Mouse (Mus musculus) heart, embryonic 11.5 days (tissue): Measurements from ENCODE around the gene Timeless. TPM values are rescaled to one million over a fixed set of nuclear protein-coding genes. Genes with fewer than 3 reads are reported as not detected.

Experiments
- ATAC-seq: fragments of 200-750 bp; cut with Nextera tagmentation; replicated peaks from 2 replicates; pipeline ENCODE4 v1.8.0; 2017; ENCODE audit warnings: moderate library complexity; ENCODE audit not compliant: insufficient number of reproducible peaks, low FRiP score, low TSS enrichment
- H3K27ac ChIP-seq: fragments of 300-500 bp; sonication (generic); 2 replicates; pipeline ENCODE4 v1.5.1; 2014; ENCODE audit warnings: mild to moderate bottlenecking, low read depth, low read length
- H3K27me3 ChIP-seq: fragments of 300-500 bp; sonication (generic); 2 replicates; pipeline ENCODE4 v1.6.1; 2014; ENCODE audit warnings: mild to moderate bottlenecking, low read length, mixed read lengths; ENCODE audit not compliant: control insufficient read depth, insufficient read depth
- H3K36me3 ChIP-seq: fragments of 300-500 bp; sonication (generic); 2 replicates; pipeline ENCODE4 v1.6.1; 2014; ENCODE audit warnings: mild to moderate bottlenecking, low read length, moderate library complexity, mixed read lengths; ENCODE audit not compliant: control insufficient read depth, insufficient read depth
- H3K4me1 ChIP-seq: fragments of 300-500 bp; sonication (generic); 2 replicates; pipeline ENCODE4 v1.6.1; 2014; ENCODE audit warnings: low read length; ENCODE audit not compliant: control insufficient read depth, insufficient read depth
- H3K4me2 ChIP-seq: fragments of 300-500 bp; sonication (generic); 2 replicates; pipeline ENCODE4 v1.6.1; 2014; ENCODE audit warnings: mild to moderate bottlenecking, moderate library complexity
- H3K4me3 ChIP-seq: fragments of 300-500 bp; sonication (generic); 2 replicates; pipeline ENCODE4 v1.5.1; 2014; ENCODE audit warnings: low read depth, low read length
- H3K9ac ChIP-seq: fragments of 300-500 bp; sonication (generic); 2 replicates; pipeline ENCODE4 v1.6.1; 2014; ENCODE audit warnings: mild to moderate bottlenecking, low read depth, low read length, moderate library complexity
- H3K9me3 ChIP-seq: fragments of 300-500 bp; sonication (generic); replicated peaks from 2 replicates; pipeline ENCODE4 v1.6.1; 2016; ENCODE audit warnings: low read length; ENCODE audit not compliant: control insufficient read depth
- WGBS: fragments of 180-500 bp; shearing (Covaris S2); extraction: QIAGEN DNeasy Blood & Tissue Kit; methylation state at CpG from one replicate; pipeline ENCODE4 v1.1.7; 2014; ENCODE audit not compliant: insufficient replicate concordance; 5-methylcytosine and 5-hydroxymethylcytosine counted together
- polyA plus RNA-seq: library from polyadenylated mRNA; unstranded; fragments of >200 nt; fragmentation: Nextera tagmentation; extraction: Ambion mirVana; gene quantifications from 2 replicates; pipeline ENCODE4 v1.2.1, GENCODE M21; 2014

The Timeless gene
- polyA plus RNA-seq, 1 experiment from 2014 or later, result 34.2 TPM

DNA sequence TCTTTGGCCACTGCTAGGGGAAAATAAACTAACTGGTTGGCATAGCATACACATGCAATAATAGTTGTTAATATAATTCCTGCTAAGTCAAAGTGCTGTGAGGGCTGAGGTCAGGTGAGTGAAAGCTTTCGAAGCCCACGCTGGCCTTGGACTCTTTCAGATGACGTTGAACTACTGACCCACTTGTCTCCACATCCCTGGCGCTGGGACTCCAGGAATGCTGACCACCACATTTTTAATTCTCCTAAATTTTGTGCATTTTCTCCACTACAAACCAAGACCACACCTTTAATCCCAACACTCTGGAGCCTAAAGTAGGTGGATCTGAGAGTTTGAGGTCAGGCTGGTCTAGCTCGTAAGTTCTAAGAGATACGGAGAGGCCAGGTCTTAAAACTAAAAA, 38.8 kb upstream of the Timeless start:
- Histone ChIP-seq H3K9ac (no peak overlapping the region), H3K4me1 (peaks cover 4% of the 10 kb centered on the region; the same call in 1 of the 2 replicates), H3K4me2 (no peak overlapping the region), H3K36me3 (no peaks in the 10 kb centered on the region), H3K27ac (no peak overlapping the region), H3K9me3 (no peaks in the 10 kb centered on the region), H3K27me3 (peaks cover 17% of the 10 kb centered on the region), H3K4me3 (no peak overlapping the region)
- 85% methylated on average over 6 of the region's 6 CpGs for WGBS
- ATAC-seq, result no peak

DNA sequence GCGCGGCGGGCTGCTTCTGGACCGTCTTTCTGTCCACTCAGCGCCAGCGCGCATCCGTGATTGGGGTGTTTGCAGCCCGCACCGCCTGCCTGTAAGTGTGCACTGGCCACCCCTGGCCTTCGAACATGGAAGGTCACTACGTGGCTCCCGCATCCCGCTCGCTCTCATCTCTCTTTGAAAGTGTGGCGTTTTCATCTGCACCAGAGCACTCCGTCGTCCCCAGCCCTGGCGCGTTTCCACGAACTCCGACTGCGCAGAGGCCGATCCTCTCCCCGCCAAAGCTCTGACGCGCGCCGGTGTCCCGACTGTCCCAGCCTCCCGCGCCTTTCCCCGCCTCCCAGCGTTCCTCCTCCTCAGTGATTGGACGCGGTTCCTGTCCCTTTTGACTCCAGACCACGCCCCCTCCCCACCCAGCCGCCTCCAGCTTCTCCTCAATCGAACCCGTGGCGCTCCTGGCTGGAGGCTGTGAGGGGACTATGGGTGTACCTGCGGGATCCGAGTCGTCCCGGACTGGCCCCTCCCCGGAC, 37.8 kb upstream of the Timeless start, which contains the start of gene Gls2:
TSS of gene Gls2 (plus strand) at position 434 of the 527 bp plus-strand sequence.
- peak within 1 kb of the TSS; percentile 52 for H3K4me3 ChIP-seq
- no peaks in the 10 kb centered on the region for H3K9me3 ChIP-seq
- whole genome bisulfite sequencing, result under 1% methylated on average over 46 of the region's 46 CpGs
- peaks cover 4% of the 10 kb centered on the region; the same call in 1 of the 2 replicates for H3K4me1 ChIP-seq
- H3K36me3 ChIP-seq, result no peaks in the 10 kb centered on the region
- peaks cover 17% of the 10 kb centered on the region for H3K27me3 ChIP-seq
- H3K27ac ChIP-seq, result 0 out of 2 replicates have a peak within 1 kb of the TSS, but pooled peaks have one; percentile 41
- H3K4me2 ChIP-seq, result peak within 1 kb of the TSS; percentile 98
- ATAC-seq, result peak; percentile 94
- peak within 1 kb of the TSS; percentile 70 for H3K9ac ChIP-seq

DNA sequence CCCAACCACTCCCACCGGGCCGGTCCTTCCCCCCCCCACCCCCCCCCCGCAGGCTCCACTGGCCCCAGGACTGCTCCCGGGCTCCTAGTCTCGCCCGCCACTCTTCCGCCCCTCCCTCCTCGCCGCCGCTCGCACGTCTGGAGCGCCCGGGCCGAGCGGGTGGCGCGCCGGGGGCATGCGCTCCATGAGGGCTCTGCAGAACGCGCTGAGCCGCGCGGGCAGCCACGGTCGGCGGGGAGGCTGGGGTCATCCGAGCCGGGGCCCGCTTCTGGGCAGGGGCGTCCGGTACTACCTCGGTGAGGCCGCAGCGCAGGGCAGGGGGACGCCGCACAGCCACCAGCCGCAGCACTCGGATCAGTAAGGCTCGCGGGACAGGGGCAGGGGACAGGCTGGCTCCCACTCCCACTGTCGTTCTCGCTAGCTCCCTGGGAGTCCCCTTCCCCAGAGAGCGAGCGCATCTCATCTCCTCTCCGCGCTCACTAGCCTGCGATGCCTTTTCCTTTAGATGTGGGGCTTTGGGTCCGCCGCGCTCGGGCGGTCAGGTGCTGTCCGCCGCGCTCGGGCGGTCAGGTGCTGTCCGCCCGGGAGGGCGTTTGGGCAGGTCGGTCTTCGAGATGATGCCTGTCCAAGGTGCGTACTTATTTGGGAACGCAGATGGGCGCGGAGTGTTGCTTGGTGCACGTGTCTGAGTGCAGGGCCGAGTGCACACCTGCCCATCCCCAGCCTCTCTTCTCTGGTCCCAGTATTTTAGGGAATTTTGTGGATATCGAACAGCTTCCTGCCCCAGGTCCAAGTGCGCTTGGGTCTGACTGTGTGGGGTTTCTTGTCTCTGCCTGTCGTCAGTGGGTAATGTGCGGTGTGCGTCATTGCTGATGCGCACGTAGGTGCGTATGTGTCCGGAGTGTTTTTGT, 37.1 kb upstream of the Timeless start:
- H3K9ac ChIP-seq, result peak overlapping the region; percentile 44
- peak; percentile 87 for ATAC-seq
- no peak overlapping the region for H3K27ac ChIP-seq
- H3K36me3 ChIP-seq, result no peaks in the 10 kb centered on the region
- H3K9me3 ChIP-seq, result no peaks in the 10 kb centered on the region
- peak overlapping the region; percentile 52 for H3K4me3 ChIP-seq
- H3K4me2 ChIP-seq, result peak overlapping the region; percentile 98
- H3K27me3 ChIP-seq, result peaks cover 20% of the 10 kb centered on the region
- under 1% methylated on average over 62 of the region's 79 CpGs for WGBS
- peaks cover 4% of the 10 kb centered on the region; the same call in 1 of the 2 replicates for H3K4me1 ChIP-seq

DNA sequence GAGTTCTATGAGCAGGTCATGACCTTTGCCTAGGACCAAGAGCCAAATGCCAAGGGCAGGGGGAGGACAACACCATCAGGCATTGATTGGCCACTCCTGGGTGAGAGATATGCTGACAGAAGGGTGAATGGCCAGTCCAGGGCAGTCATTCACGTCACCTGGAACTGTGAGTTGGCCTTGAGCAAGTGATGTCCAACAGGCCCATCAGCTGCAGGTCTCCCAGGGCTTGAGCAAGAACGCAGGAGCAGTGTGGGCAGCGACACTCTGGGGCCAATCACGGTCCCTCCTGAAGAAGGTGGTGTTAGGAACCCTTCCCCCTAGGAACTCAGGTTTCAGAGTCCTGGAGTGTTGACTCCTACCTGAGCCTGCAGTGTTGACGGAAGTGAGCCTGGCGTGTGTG, 30.0 kb upstream of the Timeless start:
- WGBS, result 69% methylated on average over 6 of the region's 6 CpGs
- Histone ChIP-seq H3K27me3 (0 out of 2 replicates have a peak, but pooled peaks cover 4% of the 10 kb centered on the region), H3K4me2 (no peak overlapping the region), H3K9me3 (no peaks in the 10 kb centered on the region), H3K4me3 (no peak overlapping the region), H3K36me3 (no peaks in the 10 kb centered on the region), H3K4me1 (no peaks in the 10 kb centered on the region), H3K27ac (no peak overlapping the region), H3K9ac (no peak overlapping the region)
- no peak for ATAC-seq

DNA sequence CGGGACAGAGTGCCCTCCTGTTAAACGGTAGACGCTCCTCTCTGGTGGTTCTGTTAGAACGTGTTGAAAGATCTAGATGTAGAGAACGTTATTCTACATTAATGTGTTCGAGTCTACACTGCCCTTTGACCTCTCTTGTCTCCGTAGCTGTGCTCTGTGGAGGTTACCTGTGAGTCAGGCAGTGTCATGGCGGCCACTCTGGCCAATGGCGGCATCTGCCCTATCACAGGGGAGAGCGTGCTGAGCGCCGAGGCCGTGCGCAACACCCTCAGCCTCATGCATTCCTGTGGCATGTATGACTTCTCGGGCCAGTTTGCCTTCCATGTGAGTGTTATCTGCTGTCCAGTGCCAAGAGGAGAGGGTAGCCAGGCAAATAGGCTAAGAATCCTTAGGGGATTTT, 26.9 kb upstream of the Timeless start:
- Histone ChIP-seq H3K27me3 (no peaks in the 10 kb centered on the region), H3K27ac (no peak overlapping the region), H3K36me3 (no peaks in the 10 kb centered on the region), H3K4me3 (no peak overlapping the region), H3K4me2 (no peak overlapping the region), H3K9ac (no peak overlapping the region), H3K9me3 (no peaks in the 10 kb centered on the region), H3K4me1 (no peaks in the 10 kb centered on the region)
- no peak for ATAC-seq
- WGBS, result 81% methylated on average over 15 of the region's 15 CpGs

DNA sequence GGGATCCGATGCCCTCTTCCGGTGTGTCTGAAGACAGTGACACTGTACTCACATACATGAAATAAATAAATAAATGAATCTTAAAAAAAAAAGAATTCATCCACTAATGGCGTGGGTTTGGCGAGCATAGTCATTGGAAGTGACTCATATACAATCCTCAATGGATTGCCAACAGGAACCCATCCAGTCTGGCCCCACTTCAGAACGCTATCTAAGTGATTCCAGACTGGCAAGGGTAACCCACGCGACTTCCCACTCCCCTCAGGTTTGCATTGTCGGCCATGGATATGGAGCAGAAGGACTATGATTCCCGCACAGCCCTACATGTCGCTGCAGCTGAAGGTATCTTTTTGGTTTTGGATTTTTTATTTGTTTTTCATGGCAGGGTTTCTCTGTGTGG, 23.5 kb upstream of the Timeless start:
- Histone ChIP-seq H3K9me3 (no peaks in the 10 kb centered on the region), H3K27me3 (peaks cover 1% of the 10 kb centered on the region; the same call in 1 of the 2 replicates), H3K36me3 (no peaks in the 10 kb centered on the region), H3K4me2 (no peak overlapping the region), H3K9ac (no peak overlapping the region), H3K27ac (no peak overlapping the region), H3K4me1 (peaks cover 9% of the 10 kb centered on the region; the same call in 1 of the 2 replicates), H3K4me3 (no peak overlapping the region)
- 90% methylated on average over 10 of the region's 10 CpGs for WGBS
- no peak for ATAC-seq

DNA sequence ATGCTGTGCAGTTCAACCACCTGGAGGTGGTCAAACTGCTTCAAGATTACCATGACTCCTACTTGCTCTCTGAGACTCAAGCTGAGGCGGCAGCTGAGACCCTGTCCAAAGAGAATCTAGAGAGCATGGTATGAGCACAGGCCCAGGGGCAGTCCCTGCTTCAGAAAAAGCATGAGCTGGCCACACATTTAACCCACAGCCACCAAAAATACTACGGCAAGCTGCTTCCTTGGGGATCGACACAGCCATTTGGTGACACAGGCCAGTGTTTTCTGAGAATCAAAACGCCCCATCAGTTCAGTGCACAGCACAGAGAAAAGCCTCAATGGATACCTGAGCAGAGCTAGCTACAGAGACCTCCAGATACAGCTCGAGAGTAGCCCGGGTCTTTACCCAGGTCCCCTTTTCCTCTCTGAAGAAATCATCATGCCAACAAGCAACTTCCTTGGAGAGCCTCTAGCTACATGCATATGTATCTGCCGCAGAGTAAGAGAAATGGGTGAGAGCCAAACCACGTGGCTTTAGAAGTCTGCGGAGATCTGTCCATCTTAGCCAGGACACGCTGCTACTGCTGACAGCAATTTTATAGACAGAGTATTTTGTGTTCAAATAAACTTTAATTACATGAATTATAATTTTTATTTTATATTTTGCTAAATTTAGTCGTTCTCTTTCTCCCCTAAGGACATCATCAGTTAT, 22.4 kb upstream of the Timeless start:
- Histone ChIP-seq H3K4me3 (no peak overlapping the region), H3K9ac (no peak overlapping the region), H3K27me3 (peaks cover 6% of the 10 kb centered on the region; the same call in 1 of the 2 replicates), H3K4me2 (no peak overlapping the region), H3K27ac (no peak overlapping the region), H3K4me1 (peaks cover 9% of the 10 kb centered on the region; the same call in 1 of the 2 replicates), H3K9me3 (no peaks in the 10 kb centered on the region), H3K36me3 (no peaks in the 10 kb centered on the region)
- no peak for ATAC-seq
- 88% methylated on average over 11 of the region's 11 CpGs for WGBS

DNA sequence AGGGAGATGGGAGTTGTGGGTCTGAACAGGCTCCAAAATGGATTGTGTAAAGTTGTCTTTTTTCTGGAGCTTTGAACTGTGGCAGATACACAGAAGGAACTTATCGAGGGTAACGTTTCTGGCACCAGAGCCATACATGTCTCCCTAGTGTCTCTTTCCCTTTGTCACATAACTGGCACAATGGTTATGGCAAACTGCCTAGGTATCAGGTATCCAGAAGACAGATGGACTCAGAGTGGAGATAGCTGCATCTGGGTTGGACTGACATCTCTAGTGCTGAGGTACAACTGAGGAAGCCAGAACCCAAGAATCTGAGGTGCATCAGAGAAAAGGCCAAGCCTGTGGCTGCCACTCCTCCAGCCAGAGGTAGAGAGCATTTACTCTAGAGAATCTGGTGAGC, 21.7 kb upstream of the Timeless start:
- Histone ChIP-seq H3K36me3 (no peaks in the 10 kb centered on the region), H3K27ac (no peak overlapping the region), H3K4me3 (no peak overlapping the region), H3K4me2 (no peak overlapping the region; the same call in 1 of the 2 replicates), H3K27me3 (peaks cover 6% of the 10 kb centered on the region; the same call in 1 of the 2 replicates), H3K9ac (no peak overlapping the region), H3K9me3 (no peaks in the 10 kb centered on the region), H3K4me1 (peaks cover 9% of the 10 kb centered on the region; the same call in 1 of the 2 replicates)
- ATAC-seq, result no peak
- WGBS, result 95% methylated on average over 2 of the region's 2 CpGs
